Mouse (Mus musculus): ENCODE measurements around the gene Plagl2. TPM values are rescaled to one million over a fixed set of nuclear protein-coding genes. Genes with fewer than 3 reads are reported as not detected.
"Not testable (repeated sequence)": the region's sequence is repeated elsewhere in the genome, so short reads cannot be mapped to it uniquely, and the experiment has no call there.

Plagl2 gene
- 4.5 TPM for polyA plus RNA-seq (2012; fragmentation: generic; extraction: Trizol)
- long read RNA-seq, experiment 1, partial matches to known transcripts: 0 of 1 reads
- long read RNA-seq, experiment 1, other reads (novel, unspliced or antisense): 1 of 1 reads
- long read RNA-seq, experiment 2, full-length matches to known transcripts: 1 of 8 reads
- long read RNA-seq, experiment 2, partial matches to known transcripts: 0 of 8 reads
- long read RNA-seq, experiment 2, other reads (novel, unspliced or antisense): 7 of 8 reads

GRCm38 (mm10) chr2:153241250-153242014, at the start of gene Plagl2, which contains the start of gene Pofut1:
Plagl2 (minus strand) TSS chr2:153241426.
Pofut1 (plus strand) TSS chr2:153241533.
- H3K27me3 ChIP-seq (ENCODE audit: control insufficient read depth, insufficient read depth, insufficient read length): no peaks in the 10 kb centered on the region
- peaks cover 20% of the 10 kb centered on the region for H3K36me3 ChIP-seq (ENCODE audit: control insufficient read depth, insufficient read depth)
- H3K79me2 ChIP-seq (ENCODE audit: control insufficient read depth, insufficient read depth): peaks cover 71% of the 10 kb centered on the region
- peak within 1 kb of the TSS; percentile 72 for H3ac ChIP-seq (ENCODE audit: control insufficient read depth, insufficient read length, low read depth)
- H3K79me3 ChIP-seq (ENCODE audit: low read depth): peaks cover 37% of the 10 kb centered on the region
- peak within 1 kb of the TSS; percentile 83 for H3K4me3 ChIP-seq (ENCODE audit: insufficient read depth, poor library complexity, severe bottlenecking)
- TF ChIP-seq CTCF (IDR thresholded peaks at IDR 0.05; ENCODE audit: control insufficient read depth, insufficient read depth, insufficient read length) (peak; percentile 36), MYOD1 (IDR thresholded peaks at IDR 0.05; ENCODE audit: control insufficient read depth, insufficient read length, low read depth) (no peak)

GRCm38 (mm10) chr2:153287835-153288234, 46.6 kb upstream of the Plagl2 start:
- peaks cover 10% of the 10 kb centered on the region for H3K79me3 ChIP-seq (ENCODE audit: low read depth)
- H3K27me3 ChIP-seq (ENCODE audit: control insufficient read depth, insufficient read depth, insufficient read length): peaks cover 6% of the 10 kb centered on the region
- H3K4me3 ChIP-seq (ENCODE audit: insufficient read depth, poor library complexity, severe bottlenecking): no peak overlapping the region
- H3ac ChIP-seq (ENCODE audit: control insufficient read depth, insufficient read length, low read depth): no peak overlapping the region
- H3K79me2 ChIP-seq (ENCODE audit: control insufficient read depth, insufficient read depth): peaks cover 15% of the 10 kb centered on the region
- TF ChIP-seq USF1 (IDR thresholded peaks at IDR 0.05; ENCODE audit: low read depth) (peak; percentile 42), CEBPB (IDR thresholded peaks at IDR 0.05; ENCODE audit: low read depth) (no peak)
- H3K36me3 ChIP-seq (ENCODE audit: control insufficient read depth, insufficient read depth): no peaks in the 10 kb centered on the region

- Histone ChIP-seq H3K79me3 (ENCODE audit: low read depth) (peaks cover under 1% of the 10 kb centered on the region), H3K36me3 (ENCODE audit: control insufficient read depth, insufficient read depth) (no peaks in the 10 kb centered on the region), H3K79me2 (ENCODE audit: control insufficient read depth, insufficient read depth) (peaks cover 2% of the 10 kb centered on the region), H3K4me3 (ENCODE audit: insufficient read depth, poor library complexity, severe bottlenecking) (no peak overlapping the region), H3ac (ENCODE audit: control insufficient read depth, insufficient read length, low read depth) (no peak overlapping the region), H3K27me3 (ENCODE audit: control insufficient read depth, insufficient read depth, insufficient read length) (peaks cover 6% of the 10 kb centered on the region)
- TF ChIP-seq MYOD1 (IDR thresholded peaks at IDR 0.05; ENCODE audit: control insufficient read depth, insufficient read length, low read depth) (no peak), FOSL1 (IDR thresholded peaks at IDR 0.05; ENCODE audit: insufficient read depth, low read length, poor library complexity, severe bottlenecking) (no peak), CTCF (IDR thresholded peaks at IDR 0.05; ENCODE audit: control insufficient read depth, insufficient read depth, insufficient read length) (no peak), MYOG (IDR thresholded peaks at IDR 0.05; ENCODE audit: control insufficient read depth, extremely low read depth, insufficient read length) (no peak), USF1 (IDR thresholded peaks at IDR 0.05; ENCODE audit: low read depth) (no peak), CEBPB (IDR thresholded peaks at IDR 0.05; ENCODE audit: low read depth) (no peak), MAX (IDR thresholded peaks at IDR 0.05) (no peak)
Observed at GRCm38 (mm10) chr2:153286524-153286923, 45.3 kb upstream of the Plagl2 start.

GRCm38 (mm10) chr2:153283919-153284318, 42.7 kb upstream of the Plagl2 start:
- H3ac ChIP-seq (ENCODE audit: control insufficient read depth, insufficient read length, low read depth): no peak overlapping the region
- TF ChIP-seq FOSL1 (IDR thresholded peaks at IDR 0.05; ENCODE audit: insufficient read depth, low read length, poor library complexity, severe bottlenecking): no peak
- H3K79me2 ChIP-seq (ENCODE audit: control insufficient read depth, insufficient read depth): no peaks in the 10 kb centered on the region
- H3K36me3 ChIP-seq (ENCODE audit: control insufficient read depth, insufficient read depth): no peaks in the 10 kb centered on the region
- H3K79me3 ChIP-seq (ENCODE audit: low read depth): no peaks in the 10 kb centered on the region
- H3K27me3 ChIP-seq (ENCODE audit: control insufficient read depth, insufficient read depth, insufficient read length): peaks cover 6% of the 10 kb centered on the region
- H3K4me3 ChIP-seq (ENCODE audit: insufficient read depth, poor library complexity, severe bottlenecking): no peak overlapping the region

GRCm38 (mm10) chr2:153278357-153278756, 37.1 kb upstream of the Plagl2 start:
- Histone ChIP-seq H3K79me2 (ENCODE audit: control insufficient read depth, insufficient read depth) (no peaks in the 10 kb centered on the region), H3ac (ENCODE audit: control insufficient read depth, insufficient read length, low read depth) (no peak overlapping the region), H3K36me3 (ENCODE audit: control insufficient read depth, insufficient read depth) (no peaks in the 10 kb centered on the region), H3K4me3 (ENCODE audit: insufficient read depth, poor library complexity, severe bottlenecking) (no peak overlapping the region), H3K79me3 (ENCODE audit: low read depth) (no peaks in the 10 kb centered on the region), H3K27me3 (ENCODE audit: control insufficient read depth, insufficient read depth, insufficient read length) (no peaks in the 10 kb centered on the region)
- TF ChIP-seq FOSL1 (IDR thresholded peaks at IDR 0.05; ENCODE audit: insufficient read depth, low read length, poor library complexity, severe bottlenecking) (no peak), MYOG (IDR thresholded peaks at IDR 0.05; ENCODE audit: control insufficient read depth, extremely low read depth, insufficient read length) (no peak), MYOD1 (IDR thresholded peaks at IDR 0.05; ENCODE audit: control insufficient read depth, insufficient read length, low read depth) (no peak), USF1 (IDR thresholded peaks at IDR 0.05; ENCODE audit: low read depth) (no peak), CEBPB (IDR thresholded peaks at IDR 0.05; ENCODE audit: low read depth) (no peak), MAX (IDR thresholded peaks at IDR 0.05) (no peak), CTCF (IDR thresholded peaks at IDR 0.05; ENCODE audit: control insufficient read depth, insufficient read depth, insufficient read length) (no peak)

GRCm38 (mm10) chr2:153276846-153277245, 35.6 kb upstream of the Plagl2 start:
- H3K79me2 ChIP-seq (ENCODE audit: control insufficient read depth, insufficient read depth); H3ac ChIP-seq (ENCODE audit: control insufficient read depth, insufficient read length, low read depth); H3K36me3 ChIP-seq (ENCODE audit: control insufficient read depth, insufficient read depth); H3K4me3 ChIP-seq (ENCODE audit: insufficient read depth, poor library complexity, severe bottlenecking); H3K79me3 ChIP-seq (ENCODE audit: low read depth); H3K27me3 ChIP-seq (ENCODE audit: control insufficient read depth, insufficient read depth, insufficient read length): not testable (repeated sequence)

Measured in C2C12 (cell line).